Mouse (Mus musculus) kidney, adult 2 months (tissue): ENCODE results near the gene Morn1.

Experiments used
- CTCF ChIP-seq: fragments of 200-500 bp; conservative IDR thresholded peaks from 2 replicates; pipeline ENCODE4 v1.5.1; 2011; ENCODE audit warnings: low read depth, mild to moderate bottlenecking, control low read depth, low read length, moderate library complexity, mixed read lengths; ENCODE audit not compliant: insufficient read depth, insufficient read length
- POLR2A ChIP-seq: fragments of 200-500 bp; IDR thresholded peaks from one replicate; pipeline ENCODE4 v1.6.1; 2011; ENCODE audit warnings: low read depth, low read length, control low read depth

GRCm38 (mm10) chr4:155178981-155179512, 92.7 kb downstream of the Morn1 start:
- TF ChIP-seq POLR2A (no peak), CTCF (no peak)
